Mouse (Mus musculus) heart, postnatal 0 days (tissue): ENCODE data around the gene Aldh3b2. TPM values are rescaled to one million over a fixed set of nuclear protein-coding genes. Genes with fewer than 3 reads are reported as not detected.

Experiments
- ATAC-seq: fragments of 200-750 bp; cut with Nextera tagmentation; 2 replicates; pipeline ENCODE4 v1.8.0; 2017; ENCODE audit warnings: low read depth, moderate number of reproducible peaks, moderate library complexity; ENCODE audit not compliant: insufficient read depth
- DNase-seq: peaks from one replicate; pipeline ENCODE4 v3.0.0-alpha.2; 2016; ENCODE audit warnings: low spot score
- H3K27ac ChIP-seq: fragments of 300-500 bp; sonication (generic); 2 replicates; pipeline ENCODE4 v1.5.1; 2014; ENCODE audit warnings: low read depth, mild to moderate bottlenecking
- H3K27me3 ChIP-seq: fragments of 300-500 bp; sonication (generic); 2 replicates; pipeline ENCODE4 v1.6.1; 2014; ENCODE audit warnings: low read length, mixed read lengths; ENCODE audit not compliant: control insufficient read depth, insufficient read depth
- H3K36me3 ChIP-seq: fragments of 300-500 bp; sonication (generic); replicated peaks from 2 replicates; pipeline ENCODE4 v1.6.1; 2014; ENCODE audit warnings: low read length, mixed read lengths; ENCODE audit not compliant: control insufficient read depth, insufficient read depth
- H3K4me1 ChIP-seq: fragments of 300-500 bp; sonication (generic); 2 replicates; pipeline ENCODE4 v1.6.1; 2014; ENCODE audit warnings: antibody characterized with exemption; ENCODE audit not compliant: control insufficient read depth, insufficient read depth
- H3K4me2 ChIP-seq: fragments of 300-500 bp; sonication (generic); 2 replicates; pipeline ENCODE4 v1.6.1; 2014; ENCODE audit warnings: low read depth, mild to moderate bottlenecking, low read length, moderate library complexity
- H3K4me3 ChIP-seq: fragments of 300-500 bp; sonication (generic); 2 replicates; pipeline ENCODE4 v1.5.1; 2014; ENCODE audit warnings: low read depth, low read length
- H3K9ac ChIP-seq: fragments of 300-500 bp; sonication (generic); replicated peaks from 2 replicates; pipeline ENCODE4 v1.6.1; 2014; ENCODE audit warnings: low read depth, low read length, mixed read lengths
- H3K9me3 ChIP-seq: fragments of 300-500 bp; sonication (generic); replicated peaks from 2 replicates; pipeline ENCODE4 v1.6.1; 2016; ENCODE audit warnings: low read length; ENCODE audit not compliant: control insufficient read depth
- CTCF ChIP-seq: IDR thresholded peaks from 2 replicates; pipeline ENCODE4 v1.5.1; 2016; ENCODE audit warnings: antibody characterized with exemption, control low read depth, low read depth
- EP300 ChIP-seq: IDR thresholded peaks from 2 replicates; pipeline ENCODE4 v1.6.1; 2016; ENCODE audit warnings: antibody characterized with exemption, low read depth
- WGBS: fragments of 180-500 bp; shearing (Covaris S2); extraction: QIAGEN DNeasy Blood & Tissue Kit; methylation state at CpG from one replicate; pipeline ENCODE4 v1.1.7; 2014; 5-methylcytosine and 5-hydroxymethylcytosine counted together
- polyA plus RNA-seq: library from polyadenylated mRNA; unstranded; fragments of >200 nt; fragmentation: Nextera tagmentation; extraction: Ambion mirVana; gene quantifications from 2 replicates; pipeline ENCODE4 v1.2.1, GENCODE M21; 2015
- total RNA-seq: library from RNA; depleted of rRNA; stranded (reverse); fragments of >200 nt; gene quantifications from 2 replicates; pipeline ENCODE4 v1.2.3, GENCODE M21; 2014; ENCODE audit warnings: low replicate concordance

Aldh3b2 gene
- total and polyA plus RNA-seq, 2 experiments from 2014 or later: 0.18 to 3.9 TPM

DNA sequence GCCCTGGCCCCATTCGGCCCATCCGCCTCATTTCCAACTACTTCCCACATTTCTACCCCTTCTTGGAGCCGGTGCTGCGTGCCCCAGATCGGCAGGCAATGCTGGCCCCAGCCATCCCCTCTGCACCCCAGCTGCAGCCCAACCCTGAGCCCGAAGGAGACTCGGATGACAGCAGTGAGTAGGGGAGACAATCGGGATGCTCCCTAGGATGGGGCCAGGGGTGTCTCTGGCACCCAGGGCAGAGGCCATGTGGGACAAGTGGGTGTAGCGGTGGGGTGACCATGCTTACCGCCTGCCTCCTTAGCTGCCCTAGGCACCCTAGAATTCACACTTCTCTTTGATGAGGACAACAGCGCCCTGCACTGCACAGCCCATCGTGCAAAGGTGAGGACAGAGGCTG, 31.5 kb downstream of the Aldh3b2 start:
- peaks cover 39% of the 10 kb centered on the region for H3K4me1 ChIP-seq
- no peak for ATAC-seq
- H3K9ac ChIP-seq: peak overlapping the region; percentile 31; the same call in 1 of the 2 replicates
- TF ChIP-seq CTCF (no peak), EP300 (no peak)
- DNase-seq: no peak
- H3K27me3 ChIP-seq: no peaks in the 10 kb centered on the region
- no peaks in the 10 kb centered on the region for H3K9me3 ChIP-seq
- peak overlapping the region; percentile 25 for H3K4me3 ChIP-seq
- 54% methylated on average over 12 of the region's 12 CpGs for WGBS
- H3K36me3 ChIP-seq: peaks cover 30% of the 10 kb centered on the region
- peak overlapping the region; percentile 85 for H3K27ac ChIP-seq
- peak overlapping the region; percentile 49 for H3K4me2 ChIP-seq

DNA sequence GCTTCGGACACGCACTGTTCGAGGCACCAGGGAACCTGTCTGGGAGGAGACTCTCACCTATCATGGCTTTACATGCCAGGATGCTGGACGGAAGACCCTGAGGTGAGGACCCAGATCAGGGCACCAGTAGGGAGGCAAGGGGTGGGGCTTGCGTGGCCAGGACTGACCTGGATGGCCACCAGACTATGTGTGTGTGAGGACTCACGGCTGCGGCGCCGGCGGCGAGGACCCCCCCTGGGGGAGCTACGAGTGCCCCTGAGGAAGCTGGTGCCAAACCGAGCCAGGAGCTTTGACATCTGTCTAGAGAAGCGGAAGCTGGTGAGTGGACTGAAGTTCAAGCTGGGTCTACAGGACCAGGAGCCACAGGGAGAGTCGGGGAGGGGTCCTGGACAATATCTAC, 32.2 kb downstream of the Aldh3b2 start:
- Histone ChIP-seq H3K27me3 (no peaks in the 10 kb centered on the region), H3K9ac (peak overlapping the region; percentile 12; the same call in 1 of the 2 replicates), H3K4me2 (peak overlapping the region; percentile 49), H3K27ac (peak overlapping the region; percentile 33; the same call in 1 of the 2 replicates), H3K4me1 (peaks cover 39% of the 10 kb centered on the region), H3K4me3 (peak overlapping the region; percentile 25; the same call in 1 of the 2 replicates), H3K9me3 (no peaks in the 10 kb centered on the region), H3K36me3 (peaks cover 37% of the 10 kb centered on the region)
- DNase-seq (no peak), ATAC-seq (no peak)
- TF ChIP-seq CTCF (no peak), EP300 (no peak)
- 66% methylated on average over 15 of the region's 15 CpGs for WGBS

DNA sequence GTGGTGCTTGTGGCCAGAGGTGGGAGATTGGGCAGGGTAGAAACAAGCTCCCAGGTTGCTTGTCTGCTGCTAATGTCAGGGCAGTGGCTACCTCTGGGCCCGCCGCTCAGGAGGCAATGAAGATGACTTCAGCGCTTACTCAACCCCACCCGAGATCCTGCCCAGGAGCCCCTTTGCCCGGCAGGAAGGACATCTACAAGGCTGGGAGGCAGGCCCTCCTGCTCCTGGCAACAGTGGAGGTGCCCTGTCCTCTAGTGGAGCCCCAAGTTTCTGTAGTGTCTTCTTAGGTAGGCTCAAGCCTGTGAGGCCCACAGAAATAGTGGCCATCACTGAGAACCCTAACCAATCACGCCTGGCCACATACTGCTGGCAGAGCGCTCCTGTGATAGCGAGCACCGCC, 33.0 kb downstream of the Aldh3b2 start:
- Histone ChIP-seq H3K9me3 (no peaks in the 10 kb centered on the region), H3K9ac (no peak overlapping the region), H3K4me1 (peaks cover 34% of the 10 kb centered on the region), H3K4me2 (no peak overlapping the region), H3K27ac (peak overlapping the region; percentile 52), H3K4me3 (no peak overlapping the region), H3K27me3 (no peaks in the 10 kb centered on the region), H3K36me3 (peaks cover 45% of the 10 kb centered on the region)
- 57% methylated on average over 9 of the region's 9 CpGs for WGBS
- ATAC-seq: no peak
- TF ChIP-seq CTCF (no peak), EP300 (no peak)
- no peak for DNase-seq

DNA sequence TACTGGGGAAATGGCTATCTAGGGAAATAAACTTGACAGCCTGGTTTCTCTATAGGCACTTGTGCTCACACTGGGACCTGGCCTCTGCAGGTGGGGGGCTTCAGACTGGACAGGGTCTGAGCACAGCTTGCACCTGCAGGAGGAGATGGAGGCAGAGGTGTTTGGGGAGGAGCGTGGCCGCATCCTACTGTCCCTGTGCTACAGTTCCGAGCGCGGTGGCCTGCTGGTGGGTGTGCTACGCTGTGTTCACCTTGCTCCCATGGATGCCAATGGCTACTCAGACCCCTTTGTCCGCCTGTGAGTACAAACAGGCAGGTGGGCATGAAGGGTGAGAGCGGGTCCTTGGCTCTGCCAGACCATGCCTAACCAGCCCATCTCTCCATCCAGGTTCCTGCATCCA, 33.8 kb downstream of the Aldh3b2 start:
- no peak overlapping the region for H3K9ac ChIP-seq
- H3K4me2 ChIP-seq: no peak overlapping the region
- DNase-seq (no peak), ATAC-seq (no peak)
- peaks cover 54% of the 10 kb centered on the region for H3K36me3 ChIP-seq
- 94% methylated on average over 8 of the region's 8 CpGs for WGBS
- H3K4me1 ChIP-seq: peaks cover 33% of the 10 kb centered on the region
- TF ChIP-seq EP300 (no peak), CTCF (no peak)
- no peak overlapping the region for H3K4me3 ChIP-seq
- no peaks in the 10 kb centered on the region for H3K27me3 ChIP-seq
- H3K27ac ChIP-seq: no peak overlapping the region
- no peaks in the 10 kb centered on the region for H3K9me3 ChIP-seq

- DNase-seq (no peak), ATAC-seq (no peak)
- Histone ChIP-seq H3K4me3 (no peak overlapping the region), H3K9me3 (no peaks in the 10 kb centered on the region), H3K4me2 (no peak overlapping the region), H3K9ac (no peak overlapping the region), H3K27me3 (no peaks in the 10 kb centered on the region), H3K36me3 (peaks cover 51% of the 10 kb centered on the region), H3K27ac (no peak overlapping the region), H3K4me1 (peaks cover 4% of the 10 kb centered on the region)
- no peak for TF ChIP-seq EP300
- TF ChIP-seq CTCF: no peak
- WGBS: 92% methylated on average over 5 of the region's 5 CpGs
Measured at GRCm38 (mm10) chr19:4011086-4011485, 39.0 kb downstream of the Aldh3b2 start.

- Histone ChIP-seq H3K4me3 (peak within 1 kb of the TSS; percentile 79), H3K4me2 (peak within 1 kb of the TSS; percentile 69), H3K27me3 (no peaks in the 10 kb centered on the region), H3K9ac (peak within 1 kb of the TSS; percentile 84), H3K4me1 (peaks cover 4% of the 10 kb centered on the region), H3K9me3 (no peaks in the 10 kb centered on the region), H3K27ac (peak within 1 kb of the TSS; percentile 94), H3K36me3 (peaks cover 37% of the 10 kb centered on the region)
- DNase-seq: peak; percentile 100
- WGBS: 0% methylated on average over 45 of the region's 45 CpGs
- ATAC-seq: peak; percentile 99
- TF ChIP-seq EP300 (peak; percentile 80), CTCF (peak; percentile 91)
Measured at GRCm38 (mm10) chr19:4012432-4013022, 40.4 kb downstream of the Aldh3b2 start, which contains the start of gene Ndufv1. TSS of gene Ndufv1 (minus strand) at chr19:4012806.
